10 mouse cellular contexts compared by ENCODE assay signal in genomic region chr5:121627871-121628270, GRCm38 (mm10). TPM values are rescaled to one million over a fixed set of nuclear protein-coding genes. Genes with fewer than 3 reads are reported as not detected.
A peak's percentile ranks its signal among the peaks of the same experiment; 100 is the strongest.
DNase-seq lines count a peak whose midpoint lies in the region; ATAC-seq and TF ChIP-seq lines count a peak whose summit lies in the region.
"Had no signal": no experiment of that assay in that cellular context is flagged by ENCODE, and none has a peak within 500 bp of the region (broad histone marks: within the 10 kb centered on the region; RNA-seq: fewer than 3 reads in every experiment).

No protein-coding gene starts in this region.

- H3K4me3 ChIP-seq in heart, adult 2 months = no peak overlapping the region
- H3K4me3 ChIP-seq in heart, embryonic 12.5 days = no peak overlapping the region
- H3K4me3 ChIP-seq in left cerebral cortex, adult 2 months = no peak overlapping the region
- H3K4me3 ChIP-seq: embryonic facial prominence, embryonic 12.5 days; neural tube, embryonic 12.5 days had no signal

- intact Hi-C loops in heart, adult 2 months (cut with DNase I) = loop anchor here (5.0 kb wide), 1 partner anchor 214 kb away; no protein-coding TSS in a partner anchor
- intact Hi-C loops in left cerebral cortex, adult 2 months (cut with DNase I) = no loop called here

- no peak for TF ChIP-seq EP300 in heart, adult 2 months (IDR thresholded peaks at IDR 0.05; ENCODE audit: insufficient read depth, low read depth, low read length)

- no peak for TF ChIP-seq POLR2A in heart, adult 2 months (IDR thresholded peaks at IDR 0.05; ENCODE audit: insufficient read depth, low read depth, low read length)

- no peaks in the 10 kb centered on the region for H3K27me3 ChIP-seq in heart, adult 2 months (ENCODE audit: control insufficient read depth, insufficient read depth, low read length)
- H3K27me3 ChIP-seq in heart, embryonic 12.5 days (replicated peaks) = no peaks in the 10 kb centered on the region
- no peaks in the 10 kb centered on the region for H3K27me3 ChIP-seq in Patski
- H3K27me3 ChIP-seq: embryonic facial prominence, embryonic 12.5 days; neural tube, embryonic 12.5 days had no signal

- no peak overlapping the region for H3K9ac ChIP-seq in heart, adult 2 months (ENCODE audit: low read depth, low read length)
- H3K9ac ChIP-seq in heart, embryonic 12.5 days = no peak overlapping the region
- H3K9ac ChIP-seq: embryonic facial prominence, embryonic 12.5 days; neural tube, embryonic 12.5 days had no signal

- no peaks in the 10 kb centered on the region for H3K4me1 ChIP-seq in heart, adult 2 months (ENCODE audit: control insufficient read depth, insufficient read depth, low read length)
- H3K4me1 ChIP-seq in heart, embryonic 12.5 days (replicated peaks) = no peaks in the 10 kb centered on the region
- H3K4me1 ChIP-seq: embryonic facial prominence, embryonic 12.5 days; neural tube, embryonic 12.5 days had no signal

- WGBS in heart, adult 2 months = 4% methylated on average over 1 of the region's 1 CpGs
- 3% methylated on average over 1 of the region's 1 CpGs for WGBS in heart, embryonic 12.5 days

- no peaks in the 10 kb centered on the region for H3K79me2 ChIP-seq in heart, adult 2 months (replicated peaks; ENCODE audit: control insufficient read depth, insufficient read depth, low read length)

- no peaks in the 10 kb centered on the region for H3K36me3 ChIP-seq in heart, adult 2 months (ENCODE audit: control insufficient read depth, insufficient read depth, low read length)
- 0 out of 2 replicates have a peak, but pooled peaks cover 3% of the 10 kb centered on the region for H3K36me3 ChIP-seq in heart, embryonic 12.5 days
- H3K36me3 ChIP-seq: embryonic facial prominence, embryonic 12.5 days; neural tube, embryonic 12.5 days had no signal

- no peaks in the 10 kb centered on the region for H3K9me3 ChIP-seq in heart, embryonic 12.5 days (replicated peaks)
- H3K9me3 ChIP-seq: embryonic facial prominence, embryonic 12.5 days; neural tube, embryonic 12.5 days had no signal

- H3K27ac ChIP-seq in heart, adult 2 months = no peak overlapping the region
- no peak overlapping the region for H3K27ac ChIP-seq in heart, embryonic 12.5 days (ENCODE audit: poor library complexity, severe bottlenecking)
- H3K27ac ChIP-seq in left cerebral cortex, adult 2 months = no peak overlapping the region
- H3K27ac ChIP-seq: embryonic facial prominence, embryonic 12.5 days; neural tube, embryonic 12.5 days had no signal

- no peak overlapping the region for H3K4me2 ChIP-seq in heart, embryonic 12.5 days
- H3K4me2 ChIP-seq: embryonic facial prominence, embryonic 12.5 days; neural tube, embryonic 12.5 days had no signal

- CTCF ChIA-PET in Patski (lab: Charles Lee) = interaction anchor here (1.1 to 1.9 kb wide), 3 partner anchors 9 to 26 kb away, joined by 3 to 4 read pairs (median 3); partner anchors contain the start of gene Acad12

- ATAC-seq in heart, embryonic 12.5 days (ENCODE audit: insufficient number of reproducible peaks, low FRiP score) = no peak
- ATAC-seq in Patski = no peak
- ATAC-seq in monocyte, adult 5-6 weeks (replicated peaks; ENCODE audit: insufficient number of reproducible peaks, low FRiP score, low TSS enrichment, poor library complexity, severe bottlenecking) = peak; percentile 68

- TF ChIP-seq CTCF in heart, adult 2 months (IDR thresholded peaks at IDR 0.05) = peak; percentile 97
- peak; percentile 86 for TF ChIP-seq CTCF in Patski (IDR thresholded peaks at IDR 0.05)
- peak; percentile 90 for TF ChIP-seq CTCF in left cerebral cortex, adult 2 months (IDR thresholded peaks at IDR 0.05)

- peak; percentile 60 to 81 for DNase-seq in heart, adult 2 months
- no peak for DNase-seq in Patski (ENCODE audit: low read depth, low spot score)
- peak; percentile 79 to 91 for DNase-seq in cerebellum, postnatal 14 days
- peak; percentile 36 to 66 for DNase-seq in heart, adult 9 months (ENCODE audit: low spot score in 2 of 2)
- peak; percentile 50 to 74 for DNase-seq in left cerebral cortex, adult 2 months (ENCODE audit: extremely low spot score in 1 of 2, low spot score in 2 of 2)
- peak; percentile 90 for DNase-seq in testis, postnatal 10 days (ENCODE audit: low spot score)

- in situ Hi-C loops in Patski (cut with MboI; ENCODE audit: low pct_unique_long_range_greater_than_20kb) = no loop called here

- POLR2A ChIA-PET in Patski (lab: Charles Lee) = no interaction called here

RNA-seq across cellular contexts. Expression of gene Acad12, which starts 9.1 kb away (rescaled TPM):
- 10 to 100 TPM; 68.2 to 80.2 TPM for total RNA-seq in heart, adult 2 months (2021)
- 85.7 and 125 TPM in 2 replicates for polyA plus RNA-seq in heart, adult 2 months (2012; rRNA removed)
- polyA plus RNA-seq in heart, embryonic 12.5 days (2016; fragmentation: Nextera tagmentation; extraction: Ambion mirVana) = 5.8 and 6.1 TPM in 2 replicates
- 29.8 TPM for polyA plus RNA-seq in Patski (2021)
- total RNA-seq in left cerebral cortex, adult 2 months (2021) = 1 to 10 TPM; 6.1 to 6.9 TPM
- total RNA-seq in monocyte, adult 5-6 weeks (2017) = 0.10 to 6.7 TPM (median 0.96 TPM) in 3 replicates

RNA-seq across cellular contexts. Expression of gene Acad10, which starts 32.4 kb away (rescaled TPM):
- total RNA-seq in heart, adult 2 months (2021) = 10 to 100 TPM; 24.1 to 24.7 TPM
- polyA plus RNA-seq in heart, adult 2 months (2012; rRNA removed) = 5.2 and 6.6 TPM in 2 replicates
- 1.4 and 1.5 TPM in 2 replicates for polyA plus RNA-seq in heart, embryonic 12.5 days (2016; fragmentation: Nextera tagmentation; extraction: Ambion mirVana)
- polyA plus RNA-seq in Patski (2021) = 34.7 TPM
- total RNA-seq in left cerebral cortex, adult 2 months (2021) = 1 to 10 TPM; 5.0 to 5.3 TPM
- 1.7 to 3.4 TPM (median 2.6 TPM) in 3 replicates for total RNA-seq in monocyte, adult 5-6 weeks (2017)

RNA-seq across cellular contexts. Expression of gene Brap, which starts 32.5 kb away (rescaled TPM):
- 10 to 100 TPM; 27.8 to 29.8 TPM for total RNA-seq in heart, adult 2 months (2021)
- polyA plus RNA-seq in heart, adult 2 months (2012; rRNA removed) = 16.6 and 23.1 TPM in 2 replicates
- polyA plus RNA-seq in heart, embryonic 12.5 days (2016; fragmentation: Nextera tagmentation; extraction: Ambion mirVana) = 32.8 and 34.8 TPM in 2 replicates
- 65.3 TPM for polyA plus RNA-seq in Patski (2021)
- total RNA-seq in left cerebral cortex, adult 2 months (2021) = 10 to 100 TPM; 67.3 to 68.0 TPM
- total RNA-seq in monocyte, adult 5-6 weeks (2017) = 109 to 124 TPM (median 113 TPM) in 3 replicates

RNA-seq across cellular contexts. Expression of gene Aldh2, which starts 34.2 kb away (rescaled TPM):
- total RNA-seq in heart, adult 2 months (2021) = 100 to 1,000 TPM; 339 to 371 TPM
- 433 and 501 TPM in 2 replicates for polyA plus RNA-seq in heart, adult 2 months (2012; rRNA removed)
- polyA plus RNA-seq in heart, embryonic 12.5 days (2016; fragmentation: Nextera tagmentation; extraction: Ambion mirVana) = 64.0 and 72.0 TPM in 2 replicates
- polyA plus RNA-seq in Patski (2021) = 470 TPM
- 100 to 1,000 TPM; 111 to 120 TPM for total RNA-seq in left cerebral cortex, adult 2 months (2021)
- total RNA-seq in monocyte, adult 5-6 weeks (2017) = 233 to 306 TPM (median 259 TPM) in 3 replicates
